Mouse (Mus musculus) heart, embryonic 11.5 days (tissue): Measurements from ENCODE around the gene Rpia. TPM values are rescaled to one million over a fixed set of nuclear protein-coding genes. Genes with fewer than 3 reads are reported as not detected.
A peak's percentile ranks its signal among the peaks of the same experiment; 100 is the strongest.

Experiments used
- ATAC-seq: fragments of 200-750 bp; cut with Nextera tagmentation; replicated peaks from 2 replicates; pipeline ENCODE4 v1.8.0; 2017; ENCODE audit warnings: moderate library complexity; ENCODE audit not compliant: insufficient number of reproducible peaks, low FRiP score, low TSS enrichment
- H3K27ac ChIP-seq: fragments of 300-500 bp; sonication (generic); 2 replicates; pipeline ENCODE4 v1.5.1; 2014; ENCODE audit warnings: mild to moderate bottlenecking, low read depth, low read length
- H3K27me3 ChIP-seq: fragments of 300-500 bp; sonication (generic); 2 replicates; pipeline ENCODE4 v1.6.1; 2014; ENCODE audit warnings: mild to moderate bottlenecking, low read length, mixed read lengths; ENCODE audit not compliant: control insufficient read depth, insufficient read depth
- H3K36me3 ChIP-seq: fragments of 300-500 bp; sonication (generic); 2 replicates; pipeline ENCODE4 v1.6.1; 2014; ENCODE audit warnings: mild to moderate bottlenecking, low read length, moderate library complexity, mixed read lengths; ENCODE audit not compliant: control insufficient read depth, insufficient read depth
- H3K4me1 ChIP-seq: fragments of 300-500 bp; sonication (generic); 2 replicates; pipeline ENCODE4 v1.6.1; 2014; ENCODE audit warnings: low read length; ENCODE audit not compliant: control insufficient read depth, insufficient read depth
- H3K4me2 ChIP-seq: fragments of 300-500 bp; sonication (generic); 2 replicates; pipeline ENCODE4 v1.6.1; 2014; ENCODE audit warnings: mild to moderate bottlenecking, moderate library complexity
- H3K4me3 ChIP-seq: fragments of 300-500 bp; sonication (generic); 2 replicates; pipeline ENCODE4 v1.5.1; 2014; ENCODE audit warnings: low read depth, low read length
- H3K9ac ChIP-seq: fragments of 300-500 bp; sonication (generic); 2 replicates; pipeline ENCODE4 v1.6.1; 2014; ENCODE audit warnings: mild to moderate bottlenecking, low read depth, low read length, moderate library complexity
- H3K9me3 ChIP-seq: fragments of 300-500 bp; sonication (generic); replicated peaks from 2 replicates; pipeline ENCODE4 v1.6.1; 2016; ENCODE audit warnings: low read length; ENCODE audit not compliant: control insufficient read depth
- WGBS: fragments of 180-500 bp; shearing (Covaris S2); extraction: QIAGEN DNeasy Blood & Tissue Kit; methylation state at CpG from one replicate; pipeline ENCODE4 v1.1.7; 2014; ENCODE audit not compliant: insufficient replicate concordance; 5-methylcytosine and 5-hydroxymethylcytosine counted together
- polyA plus RNA-seq: library from polyadenylated mRNA; unstranded; fragments of >200 nt; fragmentation: Nextera tagmentation; extraction: Ambion mirVana; gene quantifications from 2 replicates; pipeline ENCODE4 v1.2.1, GENCODE M21; 2014

The Rpia gene
- polyA plus RNA-seq, 1 experiment from 2014 or later, result 1.6 TPM

GRCm38 (mm10) chr6:70716701-70717393 is 75.2 kb downstream of the Rpia start:
- H3K4me3 ChIP-seq, result no peak overlapping the region
- H3K27me3 ChIP-seq, result no peaks in the 10 kb centered on the region
- whole genome bisulfite sequencing, result 57% methylated on average over 12 of the region's 12 CpGs
- H3K4me1 ChIP-seq, result peaks cover 2% of the 10 kb centered on the region; the same call in 1 of the 2 replicates
- no peak overlapping the region for H3K4me2 ChIP-seq
- ATAC-seq, result 0 out of 2 replicates have a peak, but pooled peaks have one; percentile 55
- no peak overlapping the region for H3K27ac ChIP-seq
- no peaks in the 10 kb centered on the region for H3K36me3 ChIP-seq
- H3K9ac ChIP-seq, result no peak overlapping the region
- no peaks in the 10 kb centered on the region for H3K9me3 ChIP-seq

Other genes with a start within 250 kb of the Rpia start
- 5.0 and 5.4 TPM in 2 replicates for gene Eif2ak3, start 52.3 kb upstream of the Rpia start, polyA plus RNA-seq
- gene Tex37, start 126.7 kb upstream of the Rpia start, polyA plus RNA-seq, result not detected in 2 replicates
- not detected in 2 replicates for gene Foxi3, start 164.3 kb upstream of the Rpia start, polyA plus RNA-seq